Mouse (Mus musculus): ENCODE data around the gene Tubgcp2. TPM values are rescaled to one million over a fixed set of nuclear protein-coding genes. Genes with fewer than 3 reads are reported as not detected.
A peak's percentile ranks its signal among the peaks of the same experiment; 100 is the strongest.

Gene Tubgcp2
- polyA plus RNA-seq, 1 experiment from 2014 or later: 83.4 TPM

DNA sequence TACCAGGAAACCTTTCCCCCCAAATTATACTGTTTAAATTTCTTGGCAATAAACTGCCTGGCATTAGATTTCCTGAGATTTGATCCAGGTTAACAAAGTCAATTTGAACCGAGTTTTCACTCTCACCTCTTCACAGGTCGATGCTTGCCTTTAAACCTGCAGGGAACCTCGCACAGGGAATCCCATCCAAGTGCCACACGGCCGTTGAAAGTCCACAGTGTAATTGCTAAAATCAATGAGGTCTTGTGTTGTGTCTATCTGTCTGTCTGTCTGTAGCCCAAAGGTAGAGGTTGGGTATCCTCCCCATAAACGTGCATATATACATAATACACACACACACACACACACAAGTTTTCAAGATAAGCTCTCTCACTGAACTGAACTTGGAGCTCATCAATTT is 30.9 kb upstream of the Tubgcp2 start:
- ATAC-seq (ENCODE audit: insufficient read depth, low FRiP score, low TSS enrichment): no peak

DNA sequence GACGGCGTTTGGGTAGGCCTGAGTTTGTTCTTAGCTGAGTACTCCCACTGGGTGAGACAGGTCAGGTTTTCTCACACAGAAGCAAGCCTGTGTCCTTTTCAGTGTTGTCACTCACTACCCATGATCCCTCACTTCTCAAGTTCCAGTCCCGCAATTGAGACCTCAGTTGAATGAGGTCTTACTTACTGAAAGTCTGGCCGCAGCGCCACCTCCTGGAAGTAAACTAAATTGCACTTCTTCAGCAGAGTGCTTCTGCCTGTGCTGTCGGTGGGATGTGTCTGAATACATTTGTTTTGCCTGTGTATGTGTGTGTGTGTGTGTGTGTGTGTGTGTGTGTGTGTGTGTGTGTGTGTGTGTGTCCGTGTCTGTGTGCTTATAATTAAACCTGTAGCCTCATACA is 26.6 kb upstream of the Tubgcp2 start:
- Histone ChIP-seq H3K27me3 (ENCODE audit: control insufficient read depth, insufficient read depth, low read length) (0 out of 2 replicates have a peak, but pooled peaks cover 5% of the 10 kb centered on the region), H3K9ac (ENCODE audit: low read length) (no peak overlapping the region), H3K4me3 (ENCODE audit: low read depth, low read length) (no peak overlapping the region), H3K9me3 (ENCODE audit: control insufficient read depth, low read length) (no peaks in the 10 kb centered on the region), H3K4me1 (ENCODE audit: control insufficient read depth, insufficient read depth, low read length) (peaks cover 37% of the 10 kb centered on the region), H3K4me2 (ENCODE audit: low read depth) (no peak overlapping the region), H3K27ac (ENCODE audit: low read depth, low read length) (no peak overlapping the region), H3K36me3 (ENCODE audit: control insufficient read depth, insufficient read depth, low read length) (no peaks in the 10 kb centered on the region)
- DNase-seq (ENCODE audit: low spot score) (peak; percentile 82), ATAC-seq (ENCODE audit: insufficient read depth, low FRiP score, low TSS enrichment) (no peak)
- WGBS: 17% methylated on average over 7 of the region's 7 CpGs

More for the DNA sequence above, 30.9 kb upstream of the Tubgcp2 start:
- Histone ChIP-seq H3K27me3 (ENCODE audit: control insufficient read depth, insufficient read depth, low read length) (no peaks in the 10 kb centered on the region), H3K4me3 (ENCODE audit: low read depth, low read length) (no peak overlapping the region), H3K36me3 (ENCODE audit: control insufficient read depth, insufficient read depth, low read length) (no peaks in the 10 kb centered on the region), H3K9ac (ENCODE audit: low read length) (no peak overlapping the region), H3K4me2 (ENCODE audit: low read depth) (no peak overlapping the region), H3K27ac (ENCODE audit: low read depth, low read length) (no peak overlapping the region), H3K4me1 (ENCODE audit: control insufficient read depth, insufficient read depth, low read length) (no peaks in the 10 kb centered on the region), H3K9me3 (ENCODE audit: control insufficient read depth, low read length) (no peaks in the 10 kb centered on the region)
- no peak for DNase-seq (ENCODE audit: low spot score)
- WGBS: 62% methylated on average over 6 of the region's 6 CpGs

DNA sequence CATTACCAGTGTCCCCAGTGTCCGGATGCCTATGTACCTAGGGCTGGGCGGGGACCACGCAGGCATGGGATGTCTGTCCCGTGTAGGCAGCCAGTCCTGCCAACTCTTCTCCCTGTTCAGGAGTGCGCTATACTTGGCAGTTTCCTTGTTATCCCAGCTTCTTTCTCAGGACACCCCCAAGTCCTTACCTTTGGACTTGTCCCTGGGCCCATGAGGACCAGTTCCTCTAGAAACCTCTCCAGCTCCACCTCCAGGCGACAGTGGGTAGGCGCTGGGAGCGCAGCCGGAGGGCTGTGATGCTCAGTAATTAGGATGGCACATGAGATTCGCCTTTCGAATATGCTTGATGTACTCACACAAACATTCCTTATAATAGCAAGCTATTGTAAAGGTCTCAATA is 25.8 kb upstream of the Tubgcp2 start:
- Histone ChIP-seq H3K4me1 (ENCODE audit: control insufficient read depth, insufficient read depth, low read length) (peaks cover 40% of the 10 kb centered on the region), H3K36me3 (ENCODE audit: control insufficient read depth, insufficient read depth, low read length) (no peaks in the 10 kb centered on the region), H3K9me3 (ENCODE audit: control insufficient read depth, low read length) (no peaks in the 10 kb centered on the region), H3K9ac (ENCODE audit: low read length) (no peak overlapping the region), H3K27me3 (ENCODE audit: control insufficient read depth, insufficient read depth, low read length) (0 out of 2 replicates have a peak, but pooled peaks cover 5% of the 10 kb centered on the region), H3K27ac (ENCODE audit: low read depth, low read length) (peak overlapping the region; percentile 77), H3K4me2 (ENCODE audit: low read depth) (peak overlapping the region; percentile 19; the same call in 1 of the 2 replicates), H3K4me3 (ENCODE audit: low read depth, low read length) (no peak overlapping the region)
- no peak for ATAC-seq (ENCODE audit: insufficient read depth, low FRiP score, low TSS enrichment)
- 9% methylated on average over 11 of the region's 11 CpGs for WGBS
- DNase-seq (ENCODE audit: low spot score): peak; percentile 77

DNA sequence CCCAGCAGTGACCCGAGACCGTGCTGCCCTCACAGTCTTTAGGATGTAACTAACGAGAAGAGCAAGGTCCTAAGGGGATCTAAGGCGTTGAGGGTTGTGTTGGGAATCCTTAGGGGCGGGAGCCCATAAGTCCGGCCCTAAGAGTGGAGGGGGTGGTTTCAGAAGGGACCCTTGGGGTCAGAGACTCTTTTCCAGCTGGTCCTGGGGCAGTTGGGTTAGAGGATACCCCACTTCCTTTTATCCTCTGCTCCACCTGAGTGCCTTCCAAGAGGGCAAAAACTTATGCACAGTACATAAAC is 25.3 kb upstream of the Tubgcp2 start:
- peak overlapping the region; percentile 52; the same call in 1 of the 2 replicates for H3K9ac ChIP-seq (ENCODE audit: low read length)

DNA sequence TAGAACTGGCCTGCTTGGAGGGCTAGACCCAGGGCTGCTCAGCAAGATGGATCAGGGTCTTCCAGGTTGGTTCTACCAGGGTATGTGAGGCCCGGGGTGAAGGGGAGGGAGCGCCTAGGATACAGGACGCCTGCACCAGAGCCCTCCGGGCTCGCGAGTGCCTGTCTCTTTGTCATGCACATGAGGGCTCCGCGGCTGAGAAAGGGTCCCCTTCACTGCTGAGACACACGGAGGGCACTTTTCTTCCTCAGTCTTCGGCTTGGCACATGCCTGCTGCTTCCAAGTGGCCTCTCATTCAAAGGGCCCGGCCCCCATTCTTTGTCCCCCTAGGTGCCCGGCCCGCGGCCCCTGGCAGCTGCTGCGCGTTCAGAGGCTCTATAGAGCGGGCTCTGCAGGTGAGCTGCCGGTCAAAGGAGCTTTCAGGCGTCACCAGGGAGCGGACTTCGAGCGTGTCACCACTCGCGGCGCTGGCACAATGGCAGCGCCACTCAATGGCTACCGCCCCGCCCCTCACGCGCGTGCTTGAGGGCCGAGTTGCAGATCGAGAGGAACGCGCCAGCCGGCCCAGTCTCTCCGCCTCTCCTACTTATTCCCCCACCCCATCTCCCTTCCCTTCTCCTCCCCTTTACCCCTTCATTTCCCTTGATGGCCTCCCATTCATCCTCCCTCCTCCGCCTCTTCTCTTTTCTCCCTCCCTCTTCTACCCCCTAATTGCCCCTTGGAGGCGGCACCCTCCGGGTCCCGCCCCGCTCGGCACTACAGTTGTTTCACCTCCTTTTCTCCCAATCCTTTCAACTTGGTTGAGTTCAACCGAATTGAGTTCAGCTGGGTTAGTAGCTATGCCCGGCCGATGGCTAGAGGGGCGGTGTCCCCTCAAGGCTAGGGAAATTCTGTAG is 24.7 kb upstream of the Tubgcp2 start:
- Histone ChIP-seq H3K27ac (ENCODE audit: low read depth, low read length) (peak overlapping the region; percentile 77), H3K4me3 (ENCODE audit: low read depth, low read length) (peak overlapping the region; percentile 28), H3K4me2 (ENCODE audit: low read depth) (peak overlapping the region; percentile 68), H3K9ac (ENCODE audit: low read length) (peak overlapping the region; percentile 52), H3K9me3 (ENCODE audit: control insufficient read depth, low read length) (no peaks in the 10 kb centered on the region), H3K36me3 (ENCODE audit: control insufficient read depth, insufficient read depth, low read length) (no peaks in the 10 kb centered on the region), H3K27me3 (ENCODE audit: control insufficient read depth, insufficient read depth, low read length) (0 out of 2 replicates have a peak, but pooled peaks cover 5% of the 10 kb centered on the region), H3K4me1 (ENCODE audit: control insufficient read depth, insufficient read depth, low read length) (peaks cover 46% of the 10 kb centered on the region)
- DNase-seq (ENCODE audit: low spot score) (peak; percentile 92), ATAC-seq (ENCODE audit: insufficient read depth, low FRiP score, low TSS enrichment) (peak; percentile 65)
- WGBS: under 1% methylated on average over 47 of the region's 47 CpGs

More for the DNA sequence above, 25.3 kb upstream of the Tubgcp2 start:
- H3K4me3 ChIP-seq (ENCODE audit: low read depth, low read length): no peak overlapping the region; the same call in 1 of the 2 replicates
- peak overlapping the region; percentile 68 for H3K4me2 ChIP-seq (ENCODE audit: low read depth)
- no peak; the same call in 1 of the 2 replicates for ATAC-seq (ENCODE audit: insufficient read depth, low FRiP score, low TSS enrichment)
- no peak for DNase-seq (ENCODE audit: low spot score)
- H3K9me3 ChIP-seq (ENCODE audit: control insufficient read depth, low read length): no peaks in the 10 kb centered on the region
- H3K27me3 ChIP-seq (ENCODE audit: control insufficient read depth, insufficient read depth, low read length): 0 out of 2 replicates have a peak, but pooled peaks cover 5% of the 10 kb centered on the region
- peak overlapping the region; percentile 77 for H3K27ac ChIP-seq (ENCODE audit: low read depth, low read length)
- H3K36me3 ChIP-seq (ENCODE audit: control insufficient read depth, insufficient read depth, low read length): no peaks in the 10 kb centered on the region
- under 1% methylated on average over 6 of the region's 6 CpGs for WGBS
- peaks cover 45% of the 10 kb centered on the region for H3K4me1 ChIP-seq (ENCODE audit: control insufficient read depth, insufficient read depth, low read length)

DNA sequence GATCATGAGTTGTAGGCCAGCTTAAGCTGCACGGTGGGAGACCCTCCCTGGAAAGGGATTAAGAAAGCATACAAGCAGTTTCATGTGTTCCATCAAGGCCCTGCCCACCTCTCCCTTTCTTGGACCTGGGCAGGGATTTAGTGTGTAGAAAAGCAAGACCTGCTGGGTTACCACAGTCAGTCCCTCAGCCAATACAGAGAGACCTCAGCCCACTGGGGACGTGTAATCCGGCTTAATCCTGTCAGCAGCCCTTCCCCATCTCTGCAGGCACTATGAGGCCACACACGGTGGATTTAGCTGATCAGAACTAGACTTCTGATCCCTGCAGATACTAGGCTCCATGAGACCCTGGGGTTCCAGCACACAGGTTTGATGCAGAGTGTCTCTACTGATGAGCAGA is 23.1 kb upstream of the Tubgcp2 start:
- Histone ChIP-seq H3K4me1 (ENCODE audit: control insufficient read depth, insufficient read depth, low read length) (peaks cover 46% of the 10 kb centered on the region), H3K36me3 (ENCODE audit: control insufficient read depth, insufficient read depth, low read length) (no peaks in the 10 kb centered on the region), H3K4me3 (ENCODE audit: low read depth, low read length) (no peak overlapping the region), H3K27me3 (ENCODE audit: control insufficient read depth, insufficient read depth, low read length) (0 out of 2 replicates have a peak, but pooled peaks cover 5% of the 10 kb centered on the region), H3K9me3 (ENCODE audit: control insufficient read depth, low read length) (no peaks in the 10 kb centered on the region), H3K9ac (ENCODE audit: low read length) (no peak overlapping the region; the same call in 1 of the 2 replicates), H3K4me2 (ENCODE audit: low read depth) (peak overlapping the region; percentile 24), H3K27ac (ENCODE audit: low read depth, low read length) (0 out of 2 replicates have a peak overlapping the region, but pooled peaks have one; percentile 39)
- no peak for DNase-seq (ENCODE audit: low spot score)
- 16% methylated on average over 4 of the region's 4 CpGs for WGBS
- ATAC-seq (ENCODE audit: insufficient read depth, low FRiP score, low TSS enrichment): no peak

DNA sequence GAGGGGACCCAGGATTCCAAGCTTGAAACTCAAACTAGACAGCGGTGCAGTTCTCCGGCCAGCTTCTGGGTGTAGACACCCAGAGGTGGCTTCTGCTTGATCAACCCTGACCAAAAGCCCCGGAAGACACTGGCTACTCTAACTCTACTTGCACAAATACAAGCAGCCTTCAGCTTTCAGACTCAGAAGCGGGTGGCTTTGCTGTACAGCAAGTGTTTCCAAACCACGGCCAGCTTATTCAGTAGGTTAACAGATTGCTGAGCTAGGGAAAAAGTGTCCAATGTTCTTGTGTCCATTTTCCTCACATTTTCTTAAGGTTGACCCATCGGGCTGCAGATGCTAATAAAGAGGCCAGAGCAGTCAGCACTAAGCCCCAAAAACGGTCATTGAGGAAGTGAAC is 22.1 kb upstream of the Tubgcp2 start:
- 0 out of 2 replicates have a peak, but pooled peaks cover 5% of the 10 kb centered on the region for H3K27me3 ChIP-seq (ENCODE audit: control insufficient read depth, insufficient read depth, low read length)
- H3K9me3 ChIP-seq (ENCODE audit: control insufficient read depth, low read length): no peaks in the 10 kb centered on the region
- H3K4me2 ChIP-seq (ENCODE audit: low read depth): peak overlapping the region; percentile 67
- ATAC-seq (ENCODE audit: insufficient read depth, low FRiP score, low TSS enrichment): no peak
- H3K27ac ChIP-seq (ENCODE audit: low read depth, low read length): peak overlapping the region; percentile 98
- H3K9ac ChIP-seq (ENCODE audit: low read length): peak overlapping the region; percentile 62
- no peak for DNase-seq (ENCODE audit: low spot score)
- no peaks in the 10 kb centered on the region for H3K36me3 ChIP-seq (ENCODE audit: control insufficient read depth, insufficient read depth, low read length)
- peaks cover 46% of the 10 kb centered on the region for H3K4me1 ChIP-seq (ENCODE audit: control insufficient read depth, insufficient read depth, low read length)
- WGBS: 8% methylated on average over 7 of the region's 7 CpGs
- H3K4me3 ChIP-seq (ENCODE audit: low read depth, low read length): peak overlapping the region; percentile 34

DNA sequence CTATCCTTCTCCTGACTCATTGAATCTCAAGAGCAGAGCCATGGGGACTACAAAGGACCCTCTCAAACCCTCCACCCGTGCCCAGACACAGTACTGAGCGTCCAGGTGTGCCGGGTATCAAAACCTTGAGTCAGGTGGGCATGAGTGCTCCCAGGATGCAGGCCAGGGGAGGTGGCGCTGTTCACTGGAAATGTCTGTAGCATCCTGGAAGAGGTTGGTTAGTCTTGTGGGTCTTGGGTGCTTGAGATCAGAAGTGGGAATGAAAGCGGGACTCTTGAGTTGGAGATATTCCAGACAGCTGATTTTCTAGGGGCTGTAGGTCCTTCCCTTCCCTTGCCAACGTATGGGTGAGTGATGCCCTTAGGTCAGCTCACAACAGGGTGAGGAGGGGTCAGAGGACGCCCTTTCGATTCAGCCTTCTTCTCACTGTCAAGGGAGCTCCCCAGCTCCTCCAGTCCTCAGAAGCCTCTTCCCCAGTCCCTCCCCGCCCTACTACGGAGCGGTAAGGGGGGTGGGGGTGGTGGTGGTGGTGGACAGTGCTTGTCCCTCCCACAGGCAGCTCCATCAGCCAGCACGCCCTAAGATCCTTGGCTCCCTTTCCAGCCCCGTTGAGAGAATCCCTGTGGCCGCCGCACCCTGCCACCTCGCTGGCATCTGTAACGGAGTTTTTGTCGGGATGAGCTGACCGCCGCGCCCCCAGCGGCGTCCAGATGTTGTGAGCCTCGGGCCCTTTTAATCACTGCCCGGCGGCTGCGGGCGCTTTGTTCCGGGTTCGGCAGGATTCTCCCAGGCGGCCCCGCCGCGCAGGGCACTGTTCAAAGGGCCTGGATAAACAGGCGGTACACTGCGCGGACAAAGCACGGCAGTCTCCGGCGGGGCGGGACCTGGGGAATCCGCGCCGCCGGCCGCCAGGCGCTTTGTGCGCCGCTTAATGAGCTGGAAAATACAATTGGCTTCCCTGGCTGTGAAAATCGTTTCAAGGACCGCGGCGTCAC is 21.2 kb upstream of the Tubgcp2 start:
- Histone ChIP-seq H3K4me3 (ENCODE audit: low read depth, low read length) (peak overlapping the region; percentile 34), H3K36me3 (ENCODE audit: control insufficient read depth, insufficient read depth, low read length) (no peaks in the 10 kb centered on the region), H3K27ac (ENCODE audit: low read depth, low read length) (peak overlapping the region; percentile 98), H3K9me3 (ENCODE audit: control insufficient read depth, low read length) (no peaks in the 10 kb centered on the region), H3K9ac (ENCODE audit: low read length) (peak overlapping the region; percentile 62), H3K27me3 (ENCODE audit: control insufficient read depth, insufficient read depth, low read length) (0 out of 2 replicates have a peak, but pooled peaks cover 5% of the 10 kb centered on the region), H3K4me1 (ENCODE audit: control insufficient read depth, insufficient read depth, low read length) (peaks cover 46% of the 10 kb centered on the region), H3K4me2 (ENCODE audit: low read depth) (peak overlapping the region; percentile 67)
- DNase-seq (ENCODE audit: low spot score) (peak; percentile 94), ATAC-seq (ENCODE audit: insufficient read depth, low FRiP score, low TSS enrichment) (peak; percentile 75)
- 2% methylated on average over 53 of the region's 53 CpGs for WGBS
